Mouse (Mus musculus): ENCODE data around the gene Myo10.

Gene Myo10

GRCm38 (mm10) chr15:25767777-25768176, 145.5 kb downstream of the Myo10 start:
- DNase-seq: no peak

- DNase-seq: no peak
Observed at GRCm38 (mm10) chr15:25769524-25770255, 147.4 kb downstream of the Myo10 start.

DNA sequence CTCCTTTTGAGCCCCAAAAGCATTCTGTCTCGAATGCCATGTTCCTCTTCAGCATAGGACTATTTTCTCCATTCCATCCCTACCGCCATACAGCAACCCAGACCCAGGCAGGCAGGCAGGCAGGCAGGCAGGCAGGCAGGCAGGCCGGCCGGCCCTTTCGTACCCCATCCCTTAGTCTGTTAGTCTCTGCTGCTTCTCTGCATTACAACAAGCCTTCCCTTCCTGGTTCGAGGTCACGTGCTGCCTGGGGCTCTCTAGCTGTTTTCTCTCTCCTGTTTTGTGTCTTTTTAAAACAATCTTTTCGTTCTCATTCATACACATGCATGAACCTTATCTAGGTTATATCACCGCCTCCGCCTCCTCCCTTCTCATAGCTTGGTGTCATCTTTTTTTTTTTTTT, 149.5 kb downstream of the Myo10 start:
- no peak for DNase-seq

DNA sequence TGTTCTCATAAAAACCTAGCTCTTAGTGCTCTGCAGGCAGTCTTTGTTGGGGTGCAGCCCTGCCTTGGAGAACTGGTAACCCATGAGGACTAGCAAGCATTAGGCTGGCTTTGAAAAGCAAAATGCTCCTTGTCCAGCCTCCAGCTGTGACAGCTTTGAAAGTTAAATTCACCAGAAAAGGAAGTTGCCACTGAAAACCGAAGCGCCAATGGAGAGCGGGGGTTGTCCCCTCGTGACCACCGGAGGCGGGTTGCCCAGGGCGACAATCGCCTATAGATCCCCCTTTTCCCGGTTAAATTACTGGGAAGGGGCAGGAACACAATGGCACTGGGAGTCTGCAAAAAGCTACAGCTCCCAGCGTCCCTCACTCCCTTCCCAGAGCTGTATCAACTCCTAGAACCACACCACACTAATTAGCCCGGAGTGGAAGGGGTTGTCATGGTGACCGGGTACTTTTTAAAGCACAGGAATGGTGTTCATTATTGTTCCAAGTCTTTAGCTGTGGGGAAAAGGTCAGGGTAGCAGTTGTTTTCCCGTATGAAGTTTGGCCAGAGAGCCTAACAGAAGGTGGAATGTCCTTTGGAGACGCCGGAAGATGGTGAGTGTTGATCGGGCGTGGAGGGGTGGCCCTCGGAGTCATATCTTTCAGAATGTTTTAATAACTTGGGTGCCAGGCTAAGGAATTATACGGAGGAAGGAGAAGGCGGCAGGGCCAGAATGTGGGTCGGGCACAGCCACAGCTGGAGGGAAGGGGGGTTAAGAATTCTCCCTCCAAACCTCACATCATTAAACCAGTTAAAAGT, 151.6 kb downstream of the Myo10 start:
- peak; percentile 79 for DNase-seq

DNA sequence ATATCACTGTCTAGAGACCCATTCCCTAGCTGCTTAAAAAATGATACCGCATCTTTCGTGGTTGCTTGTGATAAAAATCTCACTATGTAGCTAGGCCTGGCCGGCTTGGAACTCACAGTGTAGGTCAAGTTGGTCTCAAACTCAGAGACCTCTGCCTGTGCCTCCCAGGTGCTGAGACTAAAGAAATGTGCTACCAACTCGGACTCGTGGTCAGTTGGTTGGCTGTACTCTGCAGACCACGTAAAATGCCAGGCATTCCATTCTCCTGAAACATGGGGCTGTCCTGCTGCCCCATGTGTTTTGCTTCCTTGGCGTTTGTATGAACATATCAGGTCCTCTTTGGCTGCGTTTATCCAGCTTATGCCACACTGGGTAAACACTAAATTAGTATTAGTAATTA, 156.6 kb downstream of the Myo10 start:
- DNase-seq: no peak

- no peak for DNase-seq
Observed at GRCm38 (mm10) chr15:25779522-25780191, 157.3 kb downstream of the Myo10 start.

GRCm38 (mm10) chr15:25781053-25781452, 158.7 kb downstream of the Myo10 start:
- DNase-seq: no peak

GRCm38 (mm10) chr15:25785456-25786390, 163.4 kb downstream of the Myo10 start:
- no peak for DNase-seq

DNA sequence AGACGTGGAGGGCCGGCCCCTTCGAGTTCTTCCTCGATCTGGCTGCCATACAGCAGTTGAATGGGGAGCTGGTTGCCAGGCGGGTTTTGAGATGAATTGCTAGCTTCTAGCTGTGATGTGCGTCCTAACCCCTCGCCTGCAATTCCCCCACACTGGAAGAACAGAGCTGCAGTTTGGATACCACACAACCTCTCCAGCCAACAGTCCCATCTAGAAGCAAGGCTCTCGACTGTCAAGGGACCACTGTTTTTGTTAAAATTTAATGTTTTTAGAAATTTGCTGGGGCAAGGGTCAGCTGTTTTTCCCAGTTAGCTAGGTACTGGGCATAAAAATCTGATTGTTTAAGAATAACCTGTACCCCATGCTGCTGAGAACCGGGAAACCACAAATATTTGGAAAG, 165.1 kb downstream of the Myo10 start:
- no peak for DNase-seq

DNA sequence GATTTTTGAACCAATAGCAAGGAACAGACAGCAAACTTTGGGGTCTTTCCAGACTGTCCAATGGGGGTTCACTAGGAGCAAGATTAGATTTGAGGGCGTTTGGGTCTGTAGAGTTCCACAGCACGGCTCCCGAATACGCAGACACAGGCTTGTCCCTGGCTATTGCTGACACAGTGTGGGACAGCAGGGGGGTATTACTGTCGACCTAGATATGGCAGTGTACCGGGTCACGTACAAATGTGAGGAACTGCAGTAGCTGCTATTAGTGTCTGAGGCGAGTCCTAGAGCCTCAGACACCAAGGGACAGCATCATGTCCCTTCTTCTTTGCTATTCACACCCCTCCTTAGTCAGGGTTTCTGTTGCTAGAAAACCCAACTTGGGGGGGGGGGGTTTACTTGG, 165.6 kb downstream of the Myo10 start:
- DNase-seq: peak; percentile 60

DNA sequence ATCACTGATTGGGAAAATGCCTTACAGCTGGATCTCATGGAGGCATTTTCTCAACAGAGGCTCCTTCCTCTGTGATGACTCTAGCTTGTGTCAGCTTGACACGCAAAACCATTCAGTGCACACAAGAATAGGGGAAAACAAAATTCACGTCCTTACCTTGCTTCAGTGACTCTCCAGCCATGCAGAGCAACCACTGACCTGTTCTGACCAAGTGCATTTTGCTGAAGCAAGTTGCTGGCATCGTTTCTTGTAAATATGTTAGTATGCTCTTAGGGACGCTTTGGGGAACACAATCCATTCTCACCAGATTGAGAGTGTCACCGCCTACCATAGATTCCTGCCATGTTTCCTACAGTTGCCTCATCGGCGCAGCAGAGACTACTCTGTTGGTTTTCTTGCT, 166.2 kb downstream of the Myo10 start:
- DNase-seq: no peak

DNA sequence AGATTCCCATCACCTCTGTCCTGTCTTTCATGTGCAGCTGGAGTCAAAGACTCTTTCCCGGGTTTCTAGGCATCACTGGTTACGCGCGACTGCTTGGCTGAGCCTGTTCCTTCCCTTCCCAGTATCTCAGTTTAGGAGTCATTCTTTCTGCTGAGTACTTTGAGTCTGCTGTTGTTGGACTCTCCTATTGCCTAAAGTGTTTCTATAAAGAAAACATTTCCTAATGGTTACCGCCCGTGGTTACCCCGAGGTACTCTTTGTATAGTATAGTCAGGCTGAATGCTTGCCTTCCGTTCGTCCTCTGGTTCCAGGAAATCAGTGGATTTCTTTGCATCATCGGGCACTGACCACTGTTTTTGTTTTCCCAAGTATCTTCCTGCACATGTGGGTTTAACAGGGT, 166.9 kb downstream of the Myo10 start:
- DNase-seq: no peak

DNA sequence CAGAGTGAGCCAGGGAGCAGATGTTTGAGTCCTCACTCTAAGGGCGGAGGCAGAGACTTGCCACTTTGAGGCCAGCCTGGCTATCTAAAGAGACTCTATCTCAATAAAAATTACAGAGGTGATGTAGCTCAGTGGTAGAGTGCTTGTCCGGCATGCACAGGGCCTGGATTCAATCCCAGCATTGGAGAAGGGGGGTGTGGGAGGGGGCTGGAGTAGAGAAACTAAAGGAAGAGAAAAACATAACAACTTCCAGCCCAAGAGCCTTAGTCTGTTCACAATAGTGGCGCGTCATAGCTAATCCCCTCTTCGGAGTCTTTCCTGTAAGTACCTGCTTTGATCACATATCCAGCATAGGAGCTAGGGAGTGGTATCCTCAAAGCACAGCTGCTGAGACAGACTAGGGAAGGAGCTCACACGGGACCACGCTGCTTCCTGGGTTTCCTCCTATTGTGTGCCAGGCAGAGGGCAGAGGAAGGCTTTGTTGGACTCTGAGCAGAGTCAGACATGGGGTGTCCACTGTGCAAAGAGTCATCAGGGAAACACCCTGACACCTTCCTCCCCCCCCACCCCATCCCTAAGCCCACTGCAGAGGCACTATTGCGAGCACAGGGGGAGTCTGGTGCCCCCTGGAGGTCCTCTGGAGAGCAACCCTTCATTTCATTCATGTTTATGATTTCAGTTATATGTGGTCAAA, 169.5 kb downstream of the Myo10 start:
- DNase-seq: no peak

DNA sequence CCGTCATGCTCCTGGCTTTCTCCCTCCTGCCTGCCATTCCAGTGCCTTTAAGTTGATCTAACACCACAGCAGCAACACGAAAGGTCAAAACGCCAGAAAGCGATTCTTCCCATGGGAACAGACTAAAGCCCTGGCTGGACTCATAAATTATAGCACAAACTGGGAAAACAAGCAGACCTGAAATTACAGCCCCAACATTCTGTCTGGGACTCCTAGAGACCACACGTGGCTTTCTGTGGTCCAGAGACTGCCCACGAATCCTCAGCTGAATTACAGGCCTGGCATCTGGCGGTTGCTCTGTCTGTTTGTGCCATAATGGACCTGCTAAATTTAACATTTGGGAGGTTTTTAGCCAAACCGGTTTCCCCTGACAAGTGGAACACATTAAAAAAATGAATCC, 171.8 kb downstream of the Myo10 start:
- DNase-seq: no peak

DNA sequence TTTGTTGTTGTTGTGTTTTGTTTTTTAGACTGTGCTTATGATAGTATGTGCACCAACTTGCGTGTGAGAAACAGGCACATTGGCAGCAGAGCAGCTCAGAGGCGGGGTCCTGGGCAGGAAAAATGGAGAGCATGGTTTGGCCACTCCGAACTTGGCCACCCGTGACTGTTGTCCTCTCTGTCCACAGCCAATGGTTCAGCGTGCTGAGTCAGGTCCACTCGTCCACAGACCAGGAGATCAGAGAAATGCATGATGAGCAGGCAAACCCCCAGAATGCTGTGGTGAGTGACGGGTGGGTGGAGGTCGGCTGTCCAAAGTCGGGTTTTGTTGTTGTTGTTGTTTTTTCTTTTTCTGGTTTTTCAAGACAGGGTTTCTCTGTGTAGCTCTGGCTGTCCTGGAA, 173.2 kb downstream of the Myo10 start:
- no peak for DNase-seq

- DNase-seq: peak; percentile 57
Observed at GRCm38 (mm10) chr15:25796353-25796752, 174.0 kb downstream of the Myo10 start.

DNA sequence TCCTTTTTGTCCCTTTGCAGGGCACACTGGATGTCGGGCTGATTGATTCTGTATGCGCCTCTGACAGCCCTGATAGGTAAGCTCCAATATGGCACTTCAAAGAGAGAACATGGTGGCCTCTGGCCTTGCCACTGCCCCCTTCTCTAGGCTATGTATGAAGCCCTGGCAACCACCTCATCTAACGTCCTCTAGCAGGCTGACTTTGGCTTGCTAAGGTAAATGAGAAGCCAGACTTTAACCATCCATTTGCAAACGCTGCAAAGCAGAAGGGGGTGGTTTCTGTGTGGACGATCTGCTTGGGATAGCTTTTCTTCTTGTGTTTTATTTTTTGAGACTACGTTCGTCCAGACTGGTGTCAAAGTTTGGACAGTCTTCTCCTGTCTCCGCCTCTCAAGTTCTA, 174.9 kb downstream of the Myo10 start:
- DNase-seq: no peak

GRCm38 (mm10) chr15:25797888-25798287, 175.6 kb downstream of the Myo10 start:
- no peak for DNase-seq

DNA sequence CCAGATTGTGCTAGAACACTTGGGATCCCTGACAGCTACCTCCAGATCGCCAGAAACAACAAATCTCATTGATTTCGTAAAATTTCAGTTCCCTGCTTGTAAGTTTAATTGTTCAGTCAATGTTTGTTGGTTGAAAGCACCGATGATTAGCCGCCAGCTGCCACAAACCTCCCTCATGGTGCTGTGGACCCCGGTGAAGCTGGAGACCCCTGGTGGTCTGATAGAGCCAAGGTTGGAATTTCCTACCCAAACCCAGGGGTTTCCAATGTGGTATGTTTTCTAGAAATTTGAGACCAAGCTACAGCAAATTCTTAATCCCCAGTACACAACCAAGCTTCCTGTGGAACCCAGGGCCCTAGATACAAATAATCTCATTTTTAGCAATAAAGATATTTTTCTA, 179.4 kb downstream of the Myo10 start:
- no peak for DNase-seq

- DNase-seq: no peak
Observed at GRCm38 (mm10) chr15:25802194-25802593, 179.9 kb downstream of the Myo10 start.

- no peak for DNase-seq
Observed at GRCm38 (mm10) chr15:25803111-25803510, 180.8 kb downstream of the Myo10 start.

Data from retina, postnatal 1 day (tissue).